Mouse (Mus musculus): ENCODE measurements around the gene Sema6c. TPM values are rescaled to one million over a fixed set of nuclear protein-coding genes. Genes with fewer than 3 reads are reported as not detected.

Gene Sema6c
- polyA plus RNA-seq, 3 experiments from 2014 or later, result 0.16 TPM; not detected in 2

DNA sequence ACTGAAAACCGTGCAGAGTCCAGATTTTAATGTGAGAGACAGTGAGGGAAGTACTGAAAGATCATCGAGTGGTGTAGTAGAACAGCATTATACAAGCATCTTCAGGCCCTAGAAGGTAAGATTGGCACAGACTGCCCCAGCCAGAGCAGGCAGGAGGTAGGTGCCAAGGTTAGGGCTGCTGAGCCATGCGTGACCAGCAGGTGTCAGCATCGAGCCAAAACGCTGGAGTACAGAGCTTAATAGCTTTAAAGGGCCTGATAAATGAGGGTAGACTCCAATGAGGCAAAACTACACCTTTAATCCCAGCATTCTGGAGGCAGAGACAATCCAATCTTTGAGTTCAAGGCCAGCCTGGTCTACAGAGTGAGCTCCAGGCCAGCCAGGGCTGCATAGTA is 17.6 kb upstream of the Sema6c start:
- ATAC-seq, result peak; percentile 63

DNA sequence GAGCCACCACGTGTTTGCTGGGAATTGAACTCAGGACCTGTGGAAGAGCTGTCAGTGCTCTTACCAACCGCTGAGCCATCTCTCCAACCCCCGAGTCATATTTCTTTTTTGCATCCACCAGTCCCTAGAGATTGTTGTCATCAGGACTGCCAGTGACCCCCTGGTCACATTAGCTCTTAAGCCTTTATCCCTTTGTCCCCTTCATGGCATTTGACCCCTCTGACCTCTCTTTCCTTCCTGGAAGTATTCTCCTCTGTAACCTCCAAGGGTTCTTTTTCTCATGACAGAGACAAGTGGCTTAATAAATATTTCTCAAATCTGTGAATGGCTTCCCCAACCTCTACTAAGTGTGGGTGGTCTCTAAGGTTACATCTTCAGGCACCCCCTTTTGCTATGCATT is 12.3 kb upstream of the Sema6c start:
- no peak for ATAC-seq

DNA sequence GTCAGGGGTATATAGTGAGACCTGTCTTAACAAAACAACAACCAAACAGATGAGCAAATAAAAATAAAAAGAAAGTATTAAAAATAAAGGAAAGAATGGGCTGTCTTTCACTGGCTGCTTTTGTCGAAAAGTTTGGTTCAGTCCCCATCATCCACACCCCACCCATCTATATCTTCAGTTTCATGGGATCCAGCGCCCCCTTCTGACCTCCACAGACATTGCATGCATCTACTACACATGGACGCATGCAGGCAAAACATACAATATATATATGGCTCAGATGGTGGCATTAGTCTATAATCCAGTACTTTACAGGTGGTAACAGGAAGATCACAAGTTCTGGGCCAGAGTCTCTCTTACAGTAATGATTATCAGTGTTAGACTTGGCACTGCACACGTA is 6.4 kb upstream of the Sema6c start:
- ATAC-seq, result peak; percentile 77

DNA sequence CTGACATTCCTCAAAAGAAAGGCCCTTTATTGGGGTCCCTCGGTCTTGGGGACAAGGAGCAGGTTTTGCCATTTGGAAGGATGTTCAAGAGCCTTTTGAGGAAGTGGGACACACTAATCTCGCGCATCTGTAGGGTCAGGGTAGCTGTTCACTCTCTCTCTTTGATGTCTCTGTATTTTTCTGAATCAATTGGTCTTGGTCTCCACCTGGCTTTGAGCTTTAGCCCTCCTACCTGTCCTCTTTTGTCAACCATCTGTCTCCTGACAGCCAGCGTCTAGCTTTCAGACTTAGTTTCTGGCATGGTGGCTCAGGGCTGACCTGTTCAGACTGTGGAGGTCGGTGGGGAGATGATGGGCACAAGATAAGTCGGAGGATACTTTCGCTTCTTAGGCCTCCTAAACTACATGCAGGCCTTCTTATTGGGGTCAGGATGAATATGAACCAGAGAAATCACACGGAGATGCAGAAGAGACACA is 708 bp upstream of the Sema6c start:
- ATAC-seq, result no peak

DNA sequence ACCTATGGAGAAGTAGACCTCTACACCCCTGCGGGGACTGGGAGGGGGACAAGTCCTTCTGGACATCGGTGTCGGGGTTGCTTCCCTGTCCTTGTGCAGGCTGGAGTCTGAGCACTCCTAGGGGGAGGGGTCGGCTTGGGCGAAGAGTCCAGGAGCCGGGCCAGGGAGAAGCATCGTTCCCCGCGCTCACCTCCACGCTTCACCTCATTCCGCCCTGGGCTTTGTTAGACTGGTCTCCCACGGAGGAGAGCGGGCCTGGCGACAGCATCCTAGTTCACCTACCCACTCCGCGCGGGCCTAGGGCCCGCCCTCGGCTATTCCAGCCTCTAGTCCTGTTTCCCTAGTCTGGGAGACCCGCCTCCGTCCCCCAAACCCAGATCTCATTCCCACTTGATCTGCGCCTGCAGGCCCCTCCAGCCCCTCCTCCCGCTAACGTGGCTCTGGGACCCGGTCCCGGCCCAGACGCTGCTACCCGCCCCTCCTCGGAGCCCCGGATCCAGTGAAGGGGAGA is 839 bp downstream of the Sema6c start:
- no peak for ATAC-seq

DNA sequence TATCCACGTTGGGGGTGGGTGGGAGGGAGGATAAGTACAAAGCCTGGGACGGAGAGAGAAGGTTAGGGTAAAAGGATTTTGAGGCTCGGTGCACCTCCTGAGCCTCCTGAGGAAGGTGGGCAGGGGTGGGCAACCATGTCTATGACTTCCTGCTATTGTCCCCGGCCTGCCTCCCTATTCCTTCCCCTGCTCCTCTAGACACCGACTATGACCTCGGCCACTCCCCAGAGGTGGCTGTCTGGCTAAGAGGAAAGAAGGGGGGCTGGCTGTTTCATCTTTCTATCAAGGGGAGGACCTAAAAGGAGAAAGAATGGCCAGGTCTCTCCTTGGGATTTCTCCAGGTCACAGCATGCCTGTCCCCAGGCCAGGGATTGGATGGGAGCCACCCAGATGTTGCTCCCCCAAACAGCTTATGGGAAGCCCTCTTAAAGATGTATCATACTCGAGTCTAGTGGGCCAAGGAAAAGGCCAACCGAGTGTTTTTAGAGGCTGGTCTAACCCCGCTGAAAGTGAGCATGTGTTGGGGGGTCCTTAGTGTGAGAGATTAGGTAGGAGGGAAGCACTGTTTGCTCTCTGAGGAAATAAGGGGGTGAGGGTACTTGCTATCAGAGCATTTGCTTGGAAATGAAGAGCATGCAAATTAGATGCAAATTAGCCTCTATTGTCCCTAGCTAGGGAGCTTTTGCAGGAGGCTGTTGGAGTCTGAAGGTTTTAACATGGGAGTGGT is 1.5 kb downstream of the Sema6c start:
- no peak for ATAC-seq

DNA sequence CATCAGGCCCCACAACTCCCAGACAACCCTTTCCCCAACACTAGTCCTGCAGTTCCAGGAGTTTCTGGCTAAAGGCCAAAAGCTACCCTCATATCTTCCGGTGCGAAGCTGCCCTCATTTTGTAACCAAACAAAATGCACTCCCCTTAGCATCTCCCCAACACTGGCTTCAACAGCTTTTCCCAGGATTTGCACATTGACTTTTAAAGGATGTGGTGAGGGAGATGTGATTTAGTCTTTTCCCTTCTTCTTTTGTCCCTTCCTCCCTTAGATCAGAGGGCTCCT is 2.0 kb downstream of the Sema6c start:
- ATAC-seq, result no peak

DNA sequence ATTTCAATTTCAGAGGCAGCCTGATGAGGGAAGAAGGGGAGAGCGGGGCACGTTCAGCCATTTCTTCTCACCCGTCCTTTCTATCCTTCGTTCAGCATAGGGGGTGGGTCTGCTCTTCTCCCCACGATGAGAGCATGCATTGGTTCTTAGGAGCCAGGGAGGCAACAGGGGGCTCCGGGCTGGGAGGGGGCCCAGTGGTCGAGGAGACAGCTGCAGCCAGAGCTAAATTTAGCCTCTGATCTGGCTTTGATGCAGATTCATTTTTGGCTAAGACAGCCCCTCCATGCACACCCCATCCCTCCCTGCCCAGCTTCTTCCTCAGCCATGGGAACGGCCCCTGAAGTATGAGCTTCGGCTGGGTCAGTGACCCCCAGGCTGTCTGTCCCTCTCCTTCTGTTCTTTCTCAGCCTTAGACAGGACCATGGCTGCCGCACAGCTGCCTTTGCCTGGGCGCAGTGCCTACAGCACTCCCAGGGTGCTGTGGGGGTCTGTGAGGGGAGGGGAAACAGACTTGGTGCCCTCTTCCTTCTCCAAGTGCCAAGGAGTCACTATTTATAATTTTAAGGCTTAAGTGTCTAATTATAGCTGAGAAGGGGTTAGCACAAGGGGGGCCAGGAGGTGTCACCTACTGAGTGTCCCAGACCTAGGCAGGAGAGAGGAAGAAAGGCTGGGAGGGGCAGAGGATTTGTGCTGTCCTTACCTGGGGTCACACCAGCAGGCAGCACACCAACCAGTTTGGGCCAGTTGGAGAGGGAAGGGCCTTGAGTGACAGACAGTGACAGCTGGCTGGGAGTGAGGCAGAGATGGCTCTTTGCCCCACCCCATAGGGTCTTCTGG is 3.4 kb downstream of the Sema6c start:
- ATAC-seq, result no peak

DNA sequence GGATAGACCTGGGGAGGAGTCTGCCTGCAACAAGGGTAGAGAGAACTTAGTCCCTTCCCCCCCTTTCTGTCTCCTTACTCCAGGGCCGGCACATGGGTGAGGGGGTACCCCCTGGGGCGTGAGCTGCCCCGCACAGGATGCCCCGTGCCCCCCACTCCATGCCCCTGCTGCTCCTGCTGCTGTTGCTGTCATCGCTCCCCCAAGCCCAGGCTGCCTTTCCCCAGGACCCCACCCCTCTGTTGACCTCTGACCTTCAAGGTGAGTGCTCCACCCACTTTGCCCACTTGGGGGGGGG is 3.9 kb downstream of the Sema6c start:
- ATAC-seq, result no peak

DNA sequence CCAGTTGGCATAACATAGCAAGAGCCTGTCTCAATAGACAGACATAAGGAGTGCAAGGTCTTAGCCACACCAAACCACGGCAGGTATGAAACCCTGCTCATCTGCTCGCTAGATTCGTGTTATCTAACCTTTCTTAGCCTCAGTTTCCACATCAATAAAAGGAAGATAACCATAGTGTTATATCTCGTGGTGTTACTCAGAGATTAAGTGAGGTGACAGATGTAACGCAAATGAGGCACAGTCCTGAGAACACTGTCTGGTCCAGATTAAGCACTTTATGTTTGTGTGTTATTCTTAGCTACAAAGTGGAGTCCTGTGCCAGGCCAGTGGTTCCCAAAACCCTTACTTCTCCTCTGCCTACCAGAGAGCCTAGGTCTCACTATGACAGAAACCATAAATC is 4.6 kb downstream of the Sema6c start:
- no peak for ATAC-seq

DNA sequence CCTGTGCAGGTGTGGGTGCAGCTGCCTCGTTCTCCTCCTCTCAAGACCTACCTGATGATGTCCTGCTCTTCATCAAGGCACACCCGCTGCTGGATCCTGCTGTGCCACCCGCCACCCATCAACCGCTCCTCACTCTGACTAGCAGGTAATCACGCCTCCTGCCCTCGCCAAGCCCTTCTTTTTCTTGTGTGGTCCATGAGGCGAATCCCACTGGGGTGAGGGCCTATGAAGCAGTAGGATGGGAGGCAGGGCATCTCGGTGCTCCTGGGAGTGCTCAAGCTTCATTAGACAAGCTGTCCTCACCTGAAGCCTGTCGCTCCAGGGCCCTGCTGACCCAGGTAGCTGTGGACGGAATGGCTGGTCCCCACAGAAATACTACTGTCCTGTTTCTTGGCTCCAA is 9.7 kb downstream of the Sema6c start:
- no peak for ATAC-seq

DNA sequence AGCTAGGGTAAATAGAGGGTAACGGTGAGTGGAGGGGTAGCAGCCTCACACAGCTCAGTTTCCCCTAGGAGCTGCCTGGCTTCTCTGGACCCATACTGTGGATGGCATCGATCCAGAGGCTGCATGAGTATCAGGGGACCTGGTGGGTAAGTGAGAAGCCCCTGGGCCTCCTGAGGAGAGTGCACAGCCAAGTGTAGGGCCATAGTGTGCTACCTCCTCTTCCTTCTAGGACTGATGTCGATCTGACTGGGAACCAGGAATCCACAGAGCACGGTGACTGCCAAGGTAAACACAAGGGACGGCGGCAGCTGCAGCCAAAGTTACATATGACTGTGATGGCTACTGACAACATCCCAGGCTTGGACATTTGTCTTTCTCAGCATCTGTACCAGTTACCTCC is 10.8 kb downstream of the Sema6c start:
- ATAC-seq, result no peak

DNA sequence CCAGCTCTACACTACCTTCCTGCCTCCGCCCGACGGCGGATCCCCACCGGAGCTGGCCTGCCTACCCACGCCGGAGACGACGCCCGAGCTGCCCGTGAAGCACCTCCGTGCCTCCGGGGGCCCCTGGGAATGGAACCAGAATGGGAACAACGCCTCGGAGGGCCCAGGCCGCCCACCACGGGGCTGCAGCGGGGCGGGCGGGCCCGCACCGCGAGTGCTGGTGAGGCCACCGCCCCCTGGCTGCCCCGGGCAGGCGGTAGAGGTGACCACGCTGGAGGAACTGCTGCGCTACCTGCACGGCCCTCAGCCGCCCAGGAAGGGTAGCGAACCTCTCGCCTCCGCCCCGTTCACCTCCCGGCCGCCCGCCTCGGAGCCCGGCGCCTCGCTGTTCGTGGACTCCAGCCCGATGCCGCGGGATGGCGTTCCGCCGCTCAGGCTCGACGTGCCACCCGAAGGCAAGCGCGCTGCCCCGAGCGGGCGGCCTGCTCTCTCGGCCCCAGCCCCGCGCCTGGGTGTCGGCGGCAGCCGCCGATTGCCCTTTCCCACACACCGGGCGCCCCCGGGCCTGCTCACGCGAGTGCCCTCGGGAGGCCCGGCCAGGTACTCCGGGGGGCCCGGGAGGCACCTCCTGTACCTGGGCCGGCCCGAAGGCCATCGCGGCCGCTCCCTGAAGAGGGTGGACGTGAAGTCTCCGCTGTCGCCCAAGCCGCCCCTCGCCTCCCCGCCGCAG is 12.4 kb downstream of the Sema6c start:
- ATAC-seq, result no peak

DNA sequence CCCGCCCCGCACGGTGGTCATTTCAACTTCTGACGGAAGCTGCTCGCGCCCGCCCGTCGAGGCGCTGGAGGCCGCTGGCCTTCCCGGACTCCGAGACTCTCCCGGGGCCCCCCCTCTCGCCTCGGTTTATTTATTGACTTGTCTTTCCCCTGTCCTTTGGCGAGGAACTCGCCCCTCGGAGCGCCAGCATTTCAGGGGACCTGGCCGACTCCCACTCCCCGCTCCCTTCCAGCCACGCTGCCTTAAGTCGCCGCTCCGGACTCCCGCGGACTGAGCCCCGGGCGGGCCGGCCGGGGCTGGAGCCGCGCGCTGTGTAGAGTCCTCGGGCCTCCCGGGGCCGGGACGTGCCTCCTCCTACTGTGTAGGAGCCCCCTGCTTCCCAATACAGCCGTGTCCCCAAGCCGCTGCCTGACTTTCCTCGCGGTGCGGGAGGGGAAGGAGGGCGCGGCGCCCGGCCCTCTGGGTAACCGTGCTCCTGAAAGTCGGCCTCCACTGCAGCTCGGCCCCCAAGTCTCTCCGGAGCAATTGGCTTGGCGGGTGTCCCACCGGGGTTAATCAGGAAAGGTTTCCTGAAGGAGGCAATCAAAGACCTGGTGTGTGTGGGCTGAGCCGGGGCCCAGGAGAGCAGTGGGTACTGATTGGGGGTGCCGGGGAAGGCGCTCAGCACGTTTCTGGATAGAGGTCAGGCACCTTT is 13.1 kb downstream of the Sema6c start:
- peak; percentile 47 for ATAC-seq

DNA sequence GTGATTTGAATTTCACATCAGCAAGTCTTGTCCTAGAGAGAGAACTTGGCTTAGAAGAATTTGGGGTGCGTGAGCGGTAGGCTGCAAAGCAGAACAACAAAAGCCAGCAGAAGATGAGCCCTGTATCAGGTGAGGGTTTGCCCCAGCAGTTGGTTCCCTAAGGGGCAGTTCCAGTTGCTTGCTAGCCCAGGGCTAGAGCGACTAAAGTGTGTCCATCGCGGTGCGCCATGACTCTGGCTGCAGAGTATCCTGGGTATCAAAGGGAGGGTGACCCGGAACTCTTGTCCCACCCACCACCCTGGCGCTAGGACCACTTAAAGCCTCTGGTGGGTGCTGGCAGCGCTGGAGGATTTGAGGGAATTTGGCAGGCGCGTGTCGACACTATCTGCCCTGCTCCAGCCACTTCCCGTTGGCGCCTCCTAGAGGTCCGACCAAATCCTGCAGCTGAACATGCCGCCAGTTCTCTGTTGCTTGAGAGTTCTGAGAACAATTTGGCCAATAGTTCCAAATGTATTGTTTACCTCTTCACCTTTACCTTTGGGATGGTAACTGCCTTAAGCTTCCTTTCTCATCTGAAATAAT is 13.8 kb downstream of the Sema6c start:
- peak; percentile 91 for ATAC-seq

DNA sequence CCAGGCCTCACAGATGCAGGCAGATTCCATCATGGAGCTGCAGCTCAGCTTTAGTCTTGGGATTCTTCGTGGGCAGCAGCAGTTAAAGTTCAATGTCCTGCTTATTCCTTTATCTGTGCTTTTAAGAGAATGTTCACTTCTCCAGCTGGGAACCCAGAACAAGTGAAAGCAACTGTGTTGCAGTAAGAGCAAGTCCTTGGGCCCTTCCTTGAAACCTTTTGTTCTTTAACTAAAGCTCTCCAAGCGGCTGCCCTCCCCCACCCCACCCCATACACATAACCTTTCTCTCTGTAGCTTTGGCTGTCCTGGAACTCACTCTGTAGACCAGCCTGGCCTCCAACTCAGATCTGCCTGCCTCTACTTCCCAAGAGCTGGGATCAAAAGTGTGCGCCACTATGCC is 16.2 kb downstream of the Sema6c start:
- no peak for ATAC-seq

DNA sequence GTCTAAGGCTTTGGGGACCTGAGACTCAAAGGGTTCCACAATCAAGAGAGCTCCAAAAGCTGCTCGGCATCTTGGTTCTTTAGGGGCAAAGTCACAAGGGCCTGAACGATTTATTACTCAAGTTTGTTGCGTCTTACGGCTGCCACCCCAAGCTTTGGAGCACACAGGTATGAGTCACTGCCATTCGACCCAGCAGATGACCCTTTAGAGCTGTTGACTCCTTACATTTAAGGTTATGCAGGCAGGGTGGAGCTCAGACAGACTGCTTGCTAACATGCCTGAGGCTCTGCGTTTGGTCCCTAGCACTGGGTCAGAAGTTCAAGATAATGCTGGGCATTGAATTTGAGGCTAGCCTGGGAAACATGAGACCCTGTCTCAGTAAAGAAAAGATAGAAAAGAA is 17.3 kb downstream of the Sema6c start:
- no peak for ATAC-seq

DNA sequence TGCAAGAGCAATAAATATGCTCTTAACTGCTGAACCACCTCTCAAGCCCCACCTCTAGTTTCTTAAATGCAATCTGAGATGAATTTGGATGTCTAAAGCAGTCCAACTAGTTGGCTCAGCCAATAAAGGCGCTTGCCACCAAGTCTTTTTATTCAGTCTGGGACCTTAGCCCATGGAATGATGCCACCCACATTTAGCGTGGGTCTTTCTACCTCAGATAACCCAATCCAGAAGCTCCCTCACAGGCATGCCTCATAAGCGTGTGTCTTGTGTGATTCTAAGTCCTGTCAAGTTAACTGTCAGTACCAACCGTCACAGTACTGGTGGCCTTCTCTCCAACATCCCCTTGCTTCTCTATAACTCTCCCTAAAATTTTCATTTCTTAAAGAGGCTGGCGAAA is 18.7 kb downstream of the Sema6c start:
- no peak for ATAC-seq

DNA sequence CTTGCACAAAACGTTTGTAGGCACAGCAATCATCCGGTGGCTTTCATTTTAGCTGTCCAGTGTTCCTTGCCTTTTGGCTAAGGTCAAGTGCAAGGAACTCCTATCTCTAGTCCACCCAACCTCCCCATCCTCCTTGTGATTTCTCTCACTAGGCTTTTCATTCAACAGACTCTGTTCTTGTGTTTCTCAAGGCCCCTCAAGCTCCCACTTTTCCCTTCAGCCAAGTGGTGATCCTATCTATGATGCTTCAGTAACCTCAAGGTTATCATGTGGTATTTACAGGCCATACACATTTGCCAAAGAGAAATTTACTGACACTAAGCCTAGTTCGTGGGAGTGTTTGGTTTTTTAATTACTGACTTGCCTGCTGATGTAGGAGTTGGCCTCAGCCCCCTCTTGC is 19.6 kb downstream of the Sema6c start:
- no peak for ATAC-seq

DNA sequence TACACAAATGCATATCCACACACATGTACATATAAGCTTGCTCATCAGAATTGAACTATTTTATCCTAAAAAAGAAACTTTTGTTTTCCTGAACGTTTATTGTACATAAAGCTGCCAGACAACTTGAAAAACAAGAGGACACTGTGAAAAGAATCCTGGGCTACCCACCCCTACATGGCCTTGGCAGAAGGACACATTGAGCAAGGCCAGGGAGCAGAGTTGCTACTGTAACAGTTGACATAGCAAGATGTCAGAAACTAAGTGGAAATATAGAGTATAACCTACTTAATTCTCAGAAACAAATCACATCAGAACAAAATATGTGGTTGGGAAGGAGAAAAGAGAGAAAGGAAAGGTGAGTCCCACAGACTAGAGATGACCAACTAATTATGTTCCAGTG is 21.6 kb downstream of the Sema6c start:
- ATAC-seq, result no peak

DNA sequence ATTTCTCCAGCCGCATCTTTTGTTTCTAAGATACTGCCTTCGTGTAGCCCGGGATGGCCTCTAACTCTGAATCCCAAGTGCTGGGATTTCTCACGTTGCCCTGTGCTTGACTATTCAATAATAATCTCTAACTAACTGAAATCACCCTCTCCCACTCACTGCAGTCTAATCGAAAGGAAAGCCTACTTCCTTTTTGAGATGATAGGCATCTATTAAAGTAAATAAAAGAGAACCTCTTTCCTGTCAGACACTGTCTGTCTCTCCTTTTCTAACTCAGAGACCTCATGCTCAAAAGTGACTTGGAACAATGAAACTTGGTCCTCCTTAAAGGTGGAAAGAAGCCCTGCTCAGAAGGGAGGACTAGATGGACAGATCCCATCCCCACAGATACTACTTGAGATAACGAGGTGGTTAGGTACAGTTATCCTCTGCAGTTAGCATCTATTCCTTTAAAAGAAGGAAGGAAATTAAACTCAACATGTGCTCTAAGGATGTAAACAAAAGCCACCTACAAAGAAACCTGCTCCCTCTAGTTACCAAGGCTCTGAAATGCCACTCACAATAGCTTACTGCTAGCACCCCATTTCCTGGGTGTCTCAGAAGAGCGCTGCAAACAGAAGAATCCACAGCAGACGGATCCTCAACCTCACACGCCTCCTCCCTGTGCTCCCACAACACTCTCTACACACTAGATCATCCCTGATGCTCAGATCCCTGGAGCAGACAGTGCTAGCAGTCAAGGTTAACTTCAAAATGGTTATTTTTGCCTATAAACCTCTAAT is 24.7 kb downstream of the Sema6c start:
- peak; percentile 77 for ATAC-seq

DNA sequence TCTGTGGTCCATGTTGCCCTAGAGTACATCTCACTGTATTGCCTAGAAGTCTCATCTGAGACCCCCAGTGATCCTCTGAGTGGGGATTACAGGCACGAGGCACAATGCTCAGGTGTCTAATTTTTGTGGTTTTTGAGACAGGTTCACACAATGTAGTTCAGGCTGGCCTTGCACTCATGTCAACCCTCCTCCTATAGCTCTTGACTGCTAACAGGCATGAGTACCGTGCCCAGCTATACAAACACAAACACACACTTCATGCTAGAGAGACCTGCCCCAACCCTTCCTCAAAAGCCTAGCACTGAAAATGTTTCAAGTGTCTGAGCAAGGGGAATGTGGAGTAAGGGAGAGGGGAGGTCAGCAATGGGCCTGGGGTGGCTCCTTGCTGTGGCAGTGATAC is 25.8 kb downstream of the Sema6c start:
- no peak for ATAC-seq

Measured in inflammation-experienced regulatory T-cells, adult 6 months (primary cell).